Mouse (Mus musculus): ENCODE results near the gene Slc34a3. TPM values are rescaled to one million over a fixed set of nuclear protein-coding genes. Genes with fewer than 3 reads are reported as not detected.
A peak's percentile ranks its signal among the peaks of the same experiment; 100 is the strongest.

Slc34a3 gene
- total RNA-seq, 2 experiments from 2014 or later: not detected

DNA sequence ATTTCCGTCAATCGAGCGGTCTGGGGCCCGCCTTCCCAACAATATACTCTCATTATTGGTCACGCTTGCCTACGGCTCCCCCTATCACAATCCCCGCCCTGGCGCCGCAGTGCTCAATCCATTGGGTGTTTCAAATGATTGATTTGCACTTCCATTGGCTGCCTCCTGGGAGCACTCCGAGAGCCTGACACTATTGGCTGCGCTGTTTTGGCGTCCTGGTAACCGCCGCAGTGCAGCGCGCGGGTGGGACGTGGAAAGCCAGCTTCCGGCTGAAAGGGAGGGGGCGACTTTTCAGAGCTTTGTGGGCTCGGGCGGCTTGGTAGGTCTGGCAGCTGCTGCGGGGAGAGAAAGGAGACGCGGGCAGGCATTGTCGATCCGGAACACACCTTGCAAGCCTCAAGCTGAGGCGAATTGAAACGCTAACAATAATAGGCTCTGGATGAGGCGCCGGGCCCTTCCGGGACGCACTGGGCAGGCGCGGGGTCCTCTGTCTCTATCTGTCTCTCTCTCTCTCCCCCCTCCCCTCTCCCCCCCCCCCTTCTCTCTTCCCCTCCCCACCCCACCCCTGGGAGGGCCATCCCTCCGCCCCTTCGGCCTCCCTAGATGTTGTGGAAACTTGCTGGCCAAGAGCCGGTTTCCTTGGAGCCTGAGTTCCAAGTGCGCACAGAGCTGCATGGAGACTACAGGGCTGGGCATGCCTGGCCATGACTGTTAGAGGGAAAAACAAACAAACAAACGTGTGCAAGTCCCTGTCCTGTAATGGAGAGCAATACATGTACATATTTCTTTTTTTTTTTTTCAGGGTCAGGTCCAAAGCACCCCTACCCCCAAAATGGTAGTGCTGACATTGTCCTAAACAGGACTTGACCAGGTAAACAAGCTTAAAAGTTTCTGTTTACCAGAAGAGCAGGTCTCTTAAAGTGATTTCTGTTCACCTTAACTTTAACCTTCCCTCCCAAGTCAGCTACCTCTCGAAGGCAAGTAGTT lies 9.1 kb downstream of the Slc34a3 start:
- DNase-seq: peak; percentile 96 to 98

DNA sequence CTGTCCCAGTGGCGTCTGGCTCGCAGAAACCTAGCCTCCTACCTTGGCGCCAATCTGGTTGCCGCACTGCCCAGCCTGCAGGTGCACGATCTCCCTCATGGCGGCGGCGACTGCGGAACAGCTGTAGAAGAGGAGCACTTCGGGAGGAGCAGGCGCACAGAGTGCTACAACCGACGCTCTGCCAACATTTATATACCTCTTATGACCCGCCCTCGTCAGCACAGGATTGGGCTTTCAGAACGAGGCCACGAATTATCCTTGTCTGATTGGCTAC lies 9.7 kb downstream of the Slc34a3 start, which contains the start of gene Tubb4b:
Tubb4b (minus strand) TSS at position 211 of the 274 bp plus-strand sequence.
- DNase-seq: no peak

DNA sequence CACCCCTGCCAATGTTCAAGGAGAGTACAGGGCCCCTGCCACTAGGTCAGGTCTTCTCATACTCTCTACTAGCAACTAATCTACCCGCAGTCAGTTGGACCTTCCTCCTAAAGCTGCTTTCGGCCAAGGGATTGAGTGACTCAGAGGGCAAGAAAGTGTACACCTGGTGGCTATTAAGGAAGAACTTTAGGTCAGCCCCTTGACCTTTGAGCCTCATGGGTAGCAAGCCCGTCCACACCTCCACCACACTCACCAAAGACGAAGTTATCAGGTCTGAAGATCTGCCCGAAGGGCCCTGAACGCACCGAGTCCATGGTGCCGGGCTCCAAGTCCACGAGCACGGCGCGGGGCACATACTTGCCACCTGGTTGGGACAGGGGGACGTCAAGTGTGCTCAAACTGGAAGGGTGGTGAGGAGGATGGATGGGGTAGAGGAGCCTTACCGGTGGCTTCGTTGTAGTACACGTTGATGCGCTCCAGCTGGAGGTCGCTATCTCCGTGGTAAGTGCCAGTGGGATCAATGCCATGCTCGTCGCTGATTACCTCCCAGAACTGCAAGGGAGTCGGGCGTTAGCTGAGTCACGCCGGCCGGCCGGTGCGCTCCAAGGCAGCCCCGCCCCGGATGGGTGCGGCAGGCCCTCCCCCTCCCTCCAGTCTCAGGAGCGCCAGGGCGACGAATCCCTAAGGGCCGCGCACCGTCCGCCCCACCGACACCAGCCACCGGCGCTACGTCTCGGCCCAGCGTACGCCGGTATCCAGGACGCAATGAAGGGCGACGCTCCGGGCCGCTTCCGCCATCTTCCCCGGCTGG lies 10.3 kb downstream of the Slc34a3 start:
- DNase-seq: peak; percentile 94 to 95

DNA sequence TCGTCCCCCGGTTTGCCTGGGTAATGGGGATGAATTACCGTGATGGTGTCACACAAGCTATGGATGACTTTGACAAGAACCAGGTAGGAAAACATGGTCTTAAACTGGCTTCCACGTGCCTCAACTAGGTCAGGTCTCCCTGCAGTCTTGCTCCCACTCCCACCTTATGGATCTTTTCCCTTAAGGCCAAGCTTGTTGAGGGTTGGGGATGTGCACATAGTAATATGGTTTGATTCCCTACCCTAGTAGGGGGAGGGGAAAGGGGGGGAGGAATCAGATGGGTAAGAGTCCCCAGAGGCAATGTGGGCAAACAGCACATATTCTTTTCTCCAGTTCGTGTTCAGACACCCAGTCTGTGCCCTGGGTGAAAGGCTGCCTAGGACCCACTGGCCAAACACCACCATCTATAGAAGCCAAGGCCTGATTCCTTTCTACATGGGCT lies 12.8 kb downstream of the Slc34a3 start:
- DNase-seq: no peak

DNA sequence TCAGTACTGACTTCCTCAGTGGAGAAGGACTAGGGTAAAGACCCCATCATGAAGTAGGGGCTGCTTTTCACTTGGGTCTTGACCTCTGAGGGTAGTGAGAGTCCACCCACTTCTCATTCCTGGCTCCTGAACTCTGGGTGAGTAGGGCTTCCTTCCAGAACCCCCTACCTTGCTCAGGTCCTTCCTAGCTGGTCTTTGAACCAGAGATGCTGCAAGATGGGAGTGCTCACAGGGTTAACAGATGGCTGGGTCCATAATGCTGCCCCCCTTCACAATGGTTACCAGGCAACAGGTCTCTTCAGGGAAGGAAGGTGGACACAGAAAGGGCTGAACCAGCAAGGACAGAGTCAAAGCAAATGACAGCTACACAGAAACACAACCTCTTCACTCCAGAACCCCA lies 15.7 kb downstream of the Slc34a3 start, which contains the start of gene Fam166a:
Fam166a (plus strand) TSS at position 301 of the 400 bp plus-strand sequence.
- no peak for DNase-seq

DNA sequence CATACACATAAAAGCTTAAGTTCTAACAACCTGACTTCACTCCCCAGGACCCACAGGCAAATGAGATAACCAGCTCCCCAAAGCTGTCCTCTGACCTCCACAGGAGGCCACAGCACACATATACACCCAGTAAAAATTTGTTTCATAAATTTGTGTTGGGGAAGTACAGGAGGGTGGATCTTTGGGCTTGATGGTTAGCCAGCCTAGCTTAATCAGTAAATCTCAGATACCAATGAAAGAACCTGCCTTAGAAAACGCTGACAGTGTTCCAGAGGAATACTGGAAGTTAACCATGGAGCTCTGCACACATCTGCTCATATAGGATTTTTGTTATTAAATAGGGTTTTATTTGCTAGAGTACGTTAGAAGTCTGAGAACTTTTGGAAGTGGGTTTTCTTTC lies 16.5 kb downstream of the Slc34a3 start:
- DNase-seq: no peak

DNA sequence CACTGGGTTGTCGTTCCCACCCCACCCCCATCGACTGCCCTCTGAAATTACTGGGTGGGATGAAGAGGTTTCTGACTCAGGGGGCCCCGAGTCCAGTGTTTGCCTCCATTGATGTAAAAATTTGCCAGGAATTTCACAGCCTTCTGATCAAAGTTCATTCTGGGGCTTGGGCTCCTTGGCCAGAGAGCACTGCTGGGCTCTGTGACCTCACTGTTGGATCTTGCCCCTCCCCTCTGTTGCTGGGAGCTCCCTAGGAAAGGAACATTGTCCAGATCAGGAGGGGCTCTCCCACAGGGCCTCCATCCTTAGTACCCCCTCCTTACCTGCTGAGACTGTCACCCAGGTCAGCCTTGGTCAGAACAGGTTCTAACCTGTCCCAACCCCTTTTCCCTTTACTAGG lies 19.7 kb downstream of the Slc34a3 start, which contains the start of gene Stpg3:
Stpg3 (minus strand) TSS at position 194 of the 400 bp plus-strand sequence.
- DNase-seq: no peak

DNA sequence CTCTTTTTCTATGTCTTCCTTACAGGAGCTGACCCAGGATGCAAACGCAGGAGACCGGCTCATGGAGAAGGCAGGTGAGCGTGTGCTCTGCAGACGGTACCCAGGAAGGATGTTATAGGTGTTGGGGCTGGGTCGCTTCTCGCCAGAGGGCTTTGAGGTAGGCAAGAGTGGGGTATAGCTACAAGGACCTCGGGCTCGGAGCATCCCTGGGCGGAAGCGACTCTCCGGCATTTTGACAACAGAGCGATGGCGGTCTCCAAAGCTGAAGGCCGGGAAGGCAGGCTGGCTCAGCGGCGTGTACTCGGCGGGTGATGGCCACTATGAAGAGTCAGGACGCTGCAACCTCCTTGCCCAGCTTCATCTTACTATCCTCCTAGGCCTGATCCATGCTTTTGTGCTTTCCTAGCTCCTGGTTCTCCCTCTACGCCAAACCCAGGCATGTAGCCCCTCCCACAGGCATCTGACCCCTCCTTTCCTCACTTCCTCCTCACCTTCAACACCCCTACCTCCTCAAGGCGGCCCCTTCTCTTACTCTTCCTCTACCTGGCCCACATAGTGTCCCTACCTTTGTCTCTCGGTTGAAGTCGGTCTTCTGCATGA lies 20.8 kb downstream of the Slc34a3 start:
- no peak for DNase-seq

DNA sequence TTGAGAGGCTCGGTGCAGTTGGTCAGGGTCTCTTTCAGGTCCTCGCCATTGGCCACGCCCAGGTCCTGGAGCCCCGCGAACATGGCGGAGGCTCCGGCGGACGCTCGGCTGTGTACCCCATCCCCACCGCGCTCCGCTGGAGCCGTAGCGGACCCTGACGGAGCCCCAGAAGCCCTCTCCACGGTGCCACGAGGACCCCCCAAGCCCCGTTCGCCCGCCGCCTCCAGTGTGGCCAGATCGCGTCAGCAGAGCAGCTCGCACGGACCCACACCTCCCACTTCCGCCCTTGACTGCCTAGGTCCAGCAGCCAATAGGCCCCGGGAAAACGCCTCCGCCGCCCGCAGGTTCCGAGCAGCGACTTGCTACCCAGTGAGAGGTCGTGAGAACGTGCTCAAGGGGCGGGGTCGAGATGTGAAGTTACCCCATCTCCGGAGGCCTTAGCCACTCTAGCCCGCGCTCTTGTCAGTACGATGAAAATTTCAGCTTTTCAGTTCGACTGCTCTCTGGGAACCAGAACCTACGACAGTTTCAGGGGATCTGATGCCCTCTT lies 23.0 kb downstream of the Slc34a3 start, which contains the start of gene Nelfb:
Nelfb (minus strand) TSS at position 369 of the 550 bp plus-strand sequence.
- DNase-seq: peak; percentile 92 to 93

DNA sequence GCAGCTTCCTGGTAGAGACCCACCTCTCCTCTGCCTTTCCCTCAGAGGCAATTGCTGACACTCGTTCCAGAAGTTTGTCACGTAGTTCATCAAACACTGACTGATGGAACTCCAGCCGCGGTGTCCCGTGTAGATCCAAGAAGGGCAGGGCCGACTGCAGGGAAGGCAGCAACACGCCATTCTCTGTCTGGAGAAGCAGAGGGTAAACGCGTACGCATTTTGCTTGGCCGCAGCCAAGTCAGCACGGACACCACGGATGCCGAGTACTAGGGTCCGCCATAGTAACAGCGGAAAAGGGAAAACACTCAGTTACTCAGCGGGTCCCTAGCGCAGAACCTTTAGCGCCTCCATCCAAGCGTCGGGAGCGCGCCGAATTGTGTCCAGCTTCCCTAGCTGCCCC lies 23.5 kb downstream of the Slc34a3 start:
- DNase-seq: no peak

DNA sequence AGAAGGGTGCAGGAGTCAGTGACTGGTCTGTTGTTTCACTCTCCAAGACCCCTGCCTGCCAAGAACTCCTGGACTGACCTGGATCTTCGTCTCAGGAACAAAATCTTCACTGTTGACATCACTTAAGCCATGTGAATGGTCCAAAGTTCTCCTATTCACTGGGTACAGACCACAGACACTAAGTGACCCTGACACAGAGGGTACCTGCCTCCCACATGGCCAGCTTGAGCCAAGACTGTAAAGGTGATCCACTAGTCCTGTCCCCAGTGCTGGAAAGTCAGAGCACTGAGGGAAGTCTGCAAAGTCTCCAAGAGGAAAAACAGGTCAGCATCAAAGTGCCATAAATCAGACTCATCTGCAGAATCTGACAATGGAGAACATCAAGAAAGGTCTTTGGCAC lies 26.6 kb downstream of the Slc34a3 start:
- DNase-seq: no peak

DNA sequence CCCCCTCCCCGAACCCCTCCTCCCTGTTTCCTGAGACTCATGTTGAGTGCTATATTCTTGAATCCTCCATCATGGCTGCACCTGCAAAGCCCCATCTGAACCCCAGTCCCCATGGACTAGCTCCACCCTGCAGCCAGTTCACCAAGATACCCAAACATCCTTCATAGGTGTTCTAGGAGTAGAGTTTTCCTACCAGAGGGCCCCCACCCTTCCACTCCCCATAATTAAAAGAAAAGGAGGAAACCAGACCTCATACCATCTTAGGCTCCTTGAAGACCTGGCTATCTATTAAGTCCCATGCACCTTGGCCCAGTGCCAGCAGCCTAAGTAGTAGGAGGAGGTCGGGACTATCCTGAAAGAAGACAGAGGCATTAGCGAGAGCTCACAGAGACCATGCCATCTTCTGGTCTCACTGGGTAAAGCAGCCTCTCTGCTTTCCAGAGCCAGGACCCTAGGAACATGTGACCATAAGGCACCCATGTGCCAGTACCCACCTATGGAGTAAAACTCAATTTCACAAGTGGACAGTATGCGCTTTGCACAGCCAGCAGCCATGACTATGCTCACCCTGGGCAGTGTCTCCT lies 30.4 kb downstream of the Slc34a3 start:
- DNase-seq: peak in 1 of 2 experiments; percentile 33

DNA sequence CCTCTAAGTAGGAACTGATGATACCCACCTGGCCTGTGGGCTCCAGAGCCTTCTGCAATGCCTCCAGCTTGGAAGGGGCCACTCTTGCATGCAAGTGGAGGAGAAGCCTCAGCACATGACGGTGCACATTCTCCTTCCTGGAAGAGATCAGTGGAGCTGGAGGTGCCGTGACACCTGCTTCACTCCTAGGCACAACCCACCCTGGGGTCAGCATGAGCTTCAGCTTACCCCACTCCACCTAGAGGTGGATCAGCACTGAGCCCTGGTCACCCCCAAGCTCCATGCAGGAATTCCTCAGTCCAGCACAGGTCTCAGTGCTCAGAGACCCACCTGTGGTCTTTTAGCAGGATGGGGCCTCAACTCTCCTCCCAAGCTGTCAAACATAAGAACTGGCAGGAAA lies 33.5 kb downstream of the Slc34a3 start:
- DNase-seq: no peak

DNA sequence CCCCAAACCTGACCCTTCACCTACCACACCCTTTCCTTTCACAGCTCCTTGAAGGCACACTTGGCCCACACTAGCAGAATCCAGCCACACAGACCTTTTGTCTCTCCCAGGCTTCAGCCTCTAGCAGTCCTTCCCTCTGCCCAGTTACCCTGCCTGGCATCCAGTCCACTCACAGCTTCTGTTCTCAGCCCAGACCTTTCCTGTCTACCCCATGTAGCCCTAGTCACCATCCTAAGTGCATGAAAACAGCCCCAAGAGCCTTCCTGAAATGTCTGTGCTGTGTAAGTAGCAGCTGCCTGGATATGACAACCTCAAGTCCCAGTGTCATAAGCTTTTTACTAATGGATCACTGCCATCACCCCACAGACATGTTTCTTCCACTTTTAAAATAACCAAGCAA lies 36.2 kb downstream of the Slc34a3 start:
- no peak for DNase-seq

DNA sequence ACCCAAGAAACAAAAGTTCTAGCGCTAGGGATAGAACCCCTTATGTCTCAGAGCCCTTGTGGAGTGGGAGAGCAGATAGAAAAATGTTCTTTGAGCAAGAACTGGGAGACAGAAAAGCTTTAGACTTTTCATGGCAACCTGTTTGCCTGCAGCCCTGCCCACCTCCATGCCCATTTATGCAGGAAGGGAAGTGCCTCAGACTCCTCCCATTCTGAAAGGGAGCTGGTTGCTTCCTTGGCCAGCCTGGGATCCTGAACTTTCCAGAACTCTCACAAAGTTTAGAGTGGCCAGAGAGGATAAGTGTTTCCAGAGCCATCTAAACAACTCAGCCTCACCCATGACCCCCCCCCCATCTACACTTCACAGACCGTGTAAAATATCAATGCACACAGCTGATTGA lies 37.0 kb downstream of the Slc34a3 start:
- no peak for DNase-seq

DNA sequence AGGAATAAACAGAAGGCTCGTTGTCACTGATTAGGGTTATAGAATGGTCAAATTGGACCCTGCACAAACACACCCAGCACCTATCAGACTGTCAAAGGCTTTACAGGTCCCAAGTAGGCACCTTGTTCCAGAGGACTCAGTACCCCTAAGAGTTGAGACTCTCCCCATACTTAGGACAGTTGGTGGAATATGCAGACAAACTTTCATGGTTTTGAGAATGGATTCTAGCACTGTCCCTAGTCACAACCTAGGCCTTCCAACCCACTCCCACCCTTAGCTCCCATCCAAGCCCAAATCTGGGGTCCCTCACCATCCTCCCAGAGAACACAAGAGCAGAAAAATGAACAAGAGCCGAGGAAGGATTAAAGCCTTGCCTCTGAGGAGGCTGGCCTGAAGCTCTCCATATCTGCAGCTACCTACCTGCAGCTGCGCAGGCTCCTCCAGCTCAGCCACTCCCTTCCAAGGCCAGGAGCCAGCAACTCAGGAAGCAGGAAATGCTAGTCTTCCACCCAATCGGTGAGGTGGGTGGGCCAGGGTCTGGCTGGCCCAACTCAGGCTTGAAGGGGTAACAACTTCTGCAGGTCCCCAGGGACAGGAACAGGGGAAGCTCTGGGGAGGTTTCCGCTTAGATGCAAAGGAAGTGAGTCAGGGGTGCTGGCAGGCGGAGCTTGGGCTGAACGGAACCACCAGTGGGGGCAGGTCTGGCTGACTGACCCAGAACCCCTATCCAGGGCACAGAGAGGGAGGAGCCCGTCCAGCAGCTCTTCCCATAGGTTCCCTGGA lies 37.8 kb downstream of the Slc34a3 start, which contains the start of gene Tor4a:
Tor4a (minus strand) TSS at position 715 of the 783 bp plus-strand sequence.
- DNase-seq: peak; percentile 88 to 91

DNA sequence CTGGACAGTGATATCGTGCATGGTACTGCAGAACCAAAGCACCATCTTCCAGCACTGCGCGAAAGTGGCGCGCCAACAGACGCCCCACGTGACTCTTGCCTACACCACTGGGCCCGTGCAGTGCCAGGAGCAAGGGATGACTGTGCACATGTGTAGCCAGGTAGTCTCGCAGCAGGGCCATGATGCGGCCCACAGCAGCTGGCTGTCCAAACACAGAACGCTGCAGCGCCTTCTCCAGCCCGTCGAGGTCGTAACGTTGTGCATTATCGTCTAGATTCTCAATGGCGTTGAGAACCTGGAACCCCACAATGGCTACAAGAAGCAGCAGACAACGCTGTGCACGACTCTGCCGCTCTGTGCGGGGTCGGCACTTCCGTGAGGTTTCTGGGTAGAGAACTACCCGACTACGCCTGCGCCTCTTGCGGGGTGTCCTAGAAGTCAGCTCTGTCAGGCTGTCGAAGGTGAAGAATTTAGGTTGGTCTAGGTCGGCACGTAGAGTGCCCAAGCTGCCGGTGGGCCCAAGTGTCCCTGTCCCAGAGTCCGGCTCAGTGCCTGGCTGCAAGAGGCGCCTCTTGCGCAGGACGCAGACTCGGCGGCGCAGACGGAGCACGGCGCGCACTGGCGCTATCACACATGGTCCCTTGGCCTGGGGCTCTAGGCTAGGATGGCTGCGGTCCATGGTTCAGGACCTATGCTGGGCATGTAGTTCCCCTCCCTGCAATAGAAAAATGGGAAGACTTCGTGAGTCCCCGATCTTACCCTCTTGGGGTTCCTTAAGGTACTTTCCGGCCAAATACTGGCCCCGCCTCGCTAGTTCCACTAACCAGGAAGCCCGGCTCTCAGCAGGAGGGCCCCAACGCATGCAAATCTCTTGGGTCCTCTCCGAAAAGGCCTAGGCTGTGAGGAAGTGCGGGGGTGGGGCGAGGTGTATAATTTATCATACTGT lies 38.7 kb downstream of the Slc34a3 start:
- peak; percentile 82 to 86 for DNase-seq

DNA sequence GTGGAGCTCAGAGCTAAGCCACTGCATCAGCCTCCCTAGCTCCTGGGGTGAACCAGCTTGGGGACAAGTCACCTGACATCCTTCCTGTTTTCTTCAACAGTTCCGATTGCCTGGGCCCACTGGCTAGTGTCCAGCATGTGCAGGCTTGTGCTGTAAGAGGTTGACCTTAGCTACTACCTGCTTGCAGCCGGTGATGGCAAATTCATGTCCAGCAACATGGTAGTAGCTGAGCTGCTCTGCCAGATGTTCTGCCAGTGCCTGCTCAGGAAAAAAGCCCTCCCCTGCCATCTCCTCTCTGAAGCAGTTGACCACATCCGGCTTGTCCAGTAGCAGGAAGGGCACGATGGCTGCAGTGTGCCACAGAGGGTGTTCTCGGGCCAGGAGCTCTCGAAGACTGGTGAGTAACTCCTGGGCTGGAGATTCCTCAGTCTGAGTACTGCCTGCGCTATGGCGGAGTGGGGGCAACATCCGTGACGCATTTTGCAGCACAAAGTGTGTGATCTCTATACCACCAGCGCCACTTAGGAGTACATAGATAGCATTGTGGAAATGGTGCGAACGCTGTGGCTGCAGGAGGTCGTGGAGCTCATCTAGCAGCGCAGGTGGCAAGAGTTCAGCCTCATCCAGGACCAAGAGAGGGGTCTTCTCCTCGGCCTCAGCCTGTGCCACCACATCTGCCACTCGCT lies 39.5 kb downstream of the Slc34a3 start:
- no peak for DNase-seq

DNA sequence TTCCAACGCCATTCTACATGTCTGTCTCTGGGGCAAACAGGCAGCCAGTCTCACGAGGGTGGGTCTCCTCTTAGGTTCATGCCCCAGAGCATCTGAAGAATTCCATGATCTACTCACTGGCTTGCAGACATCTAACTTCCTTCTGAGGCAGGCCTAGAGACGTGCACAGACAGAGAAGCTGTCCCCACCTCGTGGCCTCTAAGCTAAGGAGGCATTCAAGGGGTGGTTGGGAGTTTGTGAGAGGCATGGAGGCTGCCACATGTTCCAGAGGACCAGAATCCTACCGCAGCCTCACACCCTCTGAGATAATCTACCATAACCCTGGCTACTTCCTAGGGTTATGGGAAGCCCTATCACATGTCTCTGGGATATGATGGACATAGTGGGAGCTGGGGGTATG lies 40.2 kb downstream of the Slc34a3 start:
- DNase-seq: no peak

All from adrenal gland, postnatal 36 days (tissue).